In the genomic region with DNA sequence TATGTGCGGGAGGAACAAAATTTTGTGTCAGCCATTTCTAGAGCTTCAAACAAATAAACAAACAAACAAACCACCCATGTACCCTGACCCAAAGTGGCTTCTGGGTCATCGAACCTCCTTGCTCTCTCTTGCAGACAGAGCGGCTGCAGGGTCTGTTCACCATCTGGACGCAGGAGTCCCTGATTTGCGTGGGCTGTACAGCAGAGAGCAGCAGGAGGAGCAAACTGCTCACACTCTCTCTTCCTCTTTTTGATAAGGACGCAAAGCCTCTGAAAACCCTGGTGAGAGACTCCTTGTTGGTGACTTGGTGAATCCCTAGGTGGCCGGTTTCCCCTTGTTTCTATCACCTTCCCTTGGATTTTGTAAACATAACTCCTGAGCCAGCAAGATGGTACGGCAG, we compare ENCODE assay signal across 5 mouse cellular contexts. TPM values are rescaled to one million over a fixed set of nuclear protein-coding genes. Genes with fewer than 3 reads are reported as not detected.
"Had no signal": no experiment of that assay in that cellular context is flagged by ENCODE, and none has a peak within 500 bp of the region (broad histone marks: within the 10 kb centered on the region; RNA-seq: fewer than 3 reads in every experiment).

No protein-coding gene starts in this region.

- H3K27ac ChIP-seq: limb, embryonic 15.5 days; liver, embryonic 12.5 days; macrophage; neural tube, embryonic 12.5 days had no signal

- H3K4me1 ChIP-seq: limb, embryonic 15.5 days; liver, embryonic 12.5 days; neural tube, embryonic 12.5 days had no signal

- H3K4me3 ChIP-seq: limb, embryonic 15.5 days; liver, embryonic 12.5 days; neural tube, embryonic 12.5 days had no signal

- ATAC-seq: intestine, postnatal 0 days; liver, embryonic 12.5 days had no signal

- H3K27me3 ChIP-seq: limb, embryonic 15.5 days; liver, embryonic 12.5 days; neural tube, embryonic 12.5 days had no signal

- H3K36me3 ChIP-seq: limb, embryonic 15.5 days; neural tube, embryonic 12.5 days had no signal

- H3K9me3 ChIP-seq: limb, embryonic 15.5 days; liver, embryonic 12.5 days; neural tube, embryonic 12.5 days had no signal

RNA-seq across cellular contexts. Expression of gene Slc6a13, which starts 38.8 kb away (rescaled TPM):
- polyA plus RNA-seq: macrophage had no signal
